Mouse (Mus musculus): ENCODE data around the gene Slc26a1.

The Slc26a1 gene

GRCm38 (mm10) chr5:108691152-108691551 is 15.8 kb upstream of the Slc26a1 start:
- no peak for DNase-seq

DNA sequence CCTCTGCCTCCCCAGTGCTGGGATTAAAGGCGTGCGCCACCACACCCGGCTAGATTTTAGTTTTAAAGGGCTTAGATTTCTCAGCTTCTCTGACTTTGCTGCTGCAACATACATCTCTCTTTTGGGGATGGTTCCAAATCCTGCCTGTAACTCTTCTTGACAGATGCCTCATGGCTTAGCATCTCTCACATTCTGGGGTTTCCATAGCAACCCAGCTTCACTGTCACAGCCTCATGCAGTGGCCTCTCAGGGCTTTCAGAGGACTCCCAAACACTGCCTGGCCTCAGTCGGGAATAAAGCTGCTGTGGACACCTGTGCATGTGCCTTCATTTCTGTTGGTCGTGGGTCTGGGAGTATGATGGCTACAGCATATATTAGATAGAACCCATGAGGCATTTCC is 13.7 kb upstream of the Slc26a1 start:
- DNase-seq, result no peak

- DNase-seq, result no peak
Measured at GRCm38 (mm10) chr5:108680871-108681270, 5.5 kb upstream of the Slc26a1 start.

DNA sequence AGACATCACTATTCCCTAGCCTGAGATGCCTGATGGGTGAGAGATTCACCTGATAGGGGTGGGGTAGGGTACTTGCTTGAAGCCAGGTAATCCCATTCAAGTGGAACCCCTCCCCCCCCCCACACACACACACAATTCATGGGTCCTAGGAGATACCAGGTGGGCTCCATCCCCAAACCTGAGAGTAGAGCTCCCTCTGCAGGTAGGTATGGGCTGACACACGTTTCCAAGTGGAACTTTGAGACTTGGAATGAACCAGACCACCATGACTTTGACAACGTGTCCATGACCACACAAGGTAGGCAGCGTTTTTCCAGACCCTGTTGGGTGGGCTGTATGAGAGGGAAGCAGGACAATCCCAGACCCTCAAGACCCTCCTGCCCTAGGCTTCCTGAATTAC is 4.5 kb upstream of the Slc26a1 start:
- no peak for DNase-seq

DNA sequence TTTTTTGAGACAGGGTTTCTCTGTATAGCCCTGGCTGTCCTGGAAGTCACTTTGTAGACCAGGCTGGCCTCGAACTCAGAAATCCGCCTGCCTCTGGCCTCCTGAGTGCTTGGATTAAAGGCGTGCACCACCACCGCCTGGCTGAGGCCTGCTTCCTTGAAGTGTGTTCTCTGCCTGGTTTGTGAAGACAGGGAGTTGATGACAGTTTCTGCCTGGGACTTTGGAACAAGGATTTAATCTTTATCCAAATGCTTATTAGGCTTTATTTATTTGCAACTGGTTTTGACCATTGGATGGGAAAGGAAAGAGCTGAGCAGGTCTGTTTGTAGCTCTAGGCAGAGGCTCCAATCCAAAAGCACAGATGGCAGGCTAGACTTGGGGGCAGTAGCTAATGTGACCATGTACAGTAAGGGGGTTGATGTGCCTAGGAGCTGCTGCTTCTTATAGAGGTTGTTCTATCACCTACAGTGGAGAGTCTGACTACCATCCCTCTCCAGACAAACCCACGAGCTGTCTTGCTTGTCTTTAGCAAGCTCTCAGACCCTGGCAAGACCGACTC is 3.0 kb upstream of the Slc26a1 start:
- peak; percentile 35 to 42 for DNase-seq

- peak; percentile 75 to 83 for DNase-seq
Measured at GRCm38 (mm10) chr5:108677605-108678295, 2.4 kb upstream of the Slc26a1 start.

DNA sequence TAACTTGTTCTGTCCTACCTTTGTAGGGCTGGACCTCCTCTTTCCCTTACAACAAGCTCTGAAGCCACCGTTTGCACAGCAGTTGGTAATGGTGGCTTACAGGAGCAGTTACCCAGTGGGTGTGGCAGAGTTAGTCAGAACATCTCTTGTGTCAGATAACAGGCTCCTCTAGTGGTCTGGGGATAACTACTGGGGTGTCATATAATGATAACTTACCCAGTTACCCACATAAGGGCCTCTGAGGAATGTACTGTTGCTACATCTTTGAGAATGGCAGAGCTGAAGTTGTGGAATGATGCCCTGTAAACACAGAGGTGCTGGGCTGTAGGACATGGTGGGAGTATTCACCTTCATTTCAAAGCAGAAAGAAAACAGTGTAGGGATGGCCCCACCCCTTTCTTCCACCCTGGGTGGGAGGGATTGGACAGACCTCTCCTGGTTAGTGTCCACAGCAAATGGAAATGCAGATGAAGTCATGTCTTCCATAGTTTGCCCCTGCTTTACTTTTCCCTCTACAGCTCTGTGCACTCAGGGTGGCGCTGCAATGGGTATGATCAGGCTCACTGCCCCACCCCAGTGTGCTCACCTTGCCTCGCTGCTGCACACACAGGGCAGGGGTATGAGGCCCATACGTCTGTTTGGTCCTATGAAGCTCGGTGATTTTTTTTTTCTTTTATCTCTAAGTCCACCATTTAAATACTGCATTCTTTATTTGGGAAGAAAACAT is 1.6 kb upstream of the Slc26a1 start:
- DNase-seq, result peak in 1 of 2 experiments; percentile 57

DNA sequence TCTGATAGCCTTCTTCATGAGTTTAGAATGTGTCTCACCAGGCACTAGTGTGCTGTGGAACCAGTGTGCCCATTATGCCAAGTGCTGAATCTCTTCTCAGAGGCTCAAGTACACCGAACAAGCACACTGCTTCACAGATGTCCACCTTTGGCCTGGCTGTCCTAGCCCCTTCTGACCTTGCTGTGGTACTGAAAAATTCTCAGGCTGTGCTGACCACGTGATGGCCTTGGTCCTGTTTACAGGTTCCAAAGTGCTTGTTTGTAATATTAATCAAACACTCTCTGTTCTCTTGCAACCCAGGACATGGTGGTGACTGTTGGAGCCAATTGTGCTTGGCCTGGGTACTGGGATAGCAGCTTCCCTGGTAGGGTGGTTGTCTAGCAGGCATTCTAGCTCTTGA is 745 bp downstream of the Slc26a1 start:
- no peak for DNase-seq

- DNase-seq, result no peak
Measured at GRCm38 (mm10) chr5:108671757-108672156, 3.6 kb downstream of the Slc26a1 start.

DNA sequence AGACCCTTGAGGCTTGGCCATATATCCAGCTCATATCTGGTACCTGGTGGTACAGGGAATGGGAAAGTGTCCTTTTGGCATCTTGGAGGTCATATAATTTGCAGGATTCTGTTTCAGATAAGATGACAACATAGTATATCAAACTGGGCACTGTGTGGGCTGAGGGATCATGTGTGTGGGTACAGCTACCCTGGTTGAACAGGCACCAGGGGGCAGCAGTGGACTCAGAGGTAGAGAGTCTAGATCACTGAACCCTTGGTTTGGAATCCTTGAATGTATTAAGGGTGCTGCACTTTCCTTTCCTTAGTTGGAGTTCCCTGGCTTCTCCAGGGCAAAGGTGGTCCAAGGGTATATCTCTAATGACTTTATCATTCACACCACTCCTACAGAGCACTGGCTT is 4.6 kb downstream of the Slc26a1 start:
- peak in 1 of 2 experiments; percentile 63 for DNase-seq

DNA sequence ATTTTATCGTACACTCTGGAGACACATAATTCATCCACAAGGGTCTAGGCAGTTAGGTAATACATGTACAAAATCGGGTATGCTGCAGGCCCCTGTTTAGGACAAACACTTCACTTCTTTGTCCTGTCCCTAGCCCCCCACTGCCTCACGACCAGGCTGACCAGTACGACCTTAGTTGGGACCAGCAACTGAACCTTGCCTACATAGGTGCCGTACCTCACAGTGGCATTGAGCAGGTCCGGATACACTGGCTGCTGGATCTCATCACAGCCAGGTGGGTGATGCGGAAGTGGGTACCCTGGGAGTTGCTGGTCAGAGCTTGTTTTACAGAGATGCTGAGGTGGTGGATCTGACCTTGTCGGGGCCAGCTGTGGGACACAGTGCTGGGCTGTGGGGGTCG is 5.4 kb downstream of the Slc26a1 start:
- DNase-seq, result no peak

DNA sequence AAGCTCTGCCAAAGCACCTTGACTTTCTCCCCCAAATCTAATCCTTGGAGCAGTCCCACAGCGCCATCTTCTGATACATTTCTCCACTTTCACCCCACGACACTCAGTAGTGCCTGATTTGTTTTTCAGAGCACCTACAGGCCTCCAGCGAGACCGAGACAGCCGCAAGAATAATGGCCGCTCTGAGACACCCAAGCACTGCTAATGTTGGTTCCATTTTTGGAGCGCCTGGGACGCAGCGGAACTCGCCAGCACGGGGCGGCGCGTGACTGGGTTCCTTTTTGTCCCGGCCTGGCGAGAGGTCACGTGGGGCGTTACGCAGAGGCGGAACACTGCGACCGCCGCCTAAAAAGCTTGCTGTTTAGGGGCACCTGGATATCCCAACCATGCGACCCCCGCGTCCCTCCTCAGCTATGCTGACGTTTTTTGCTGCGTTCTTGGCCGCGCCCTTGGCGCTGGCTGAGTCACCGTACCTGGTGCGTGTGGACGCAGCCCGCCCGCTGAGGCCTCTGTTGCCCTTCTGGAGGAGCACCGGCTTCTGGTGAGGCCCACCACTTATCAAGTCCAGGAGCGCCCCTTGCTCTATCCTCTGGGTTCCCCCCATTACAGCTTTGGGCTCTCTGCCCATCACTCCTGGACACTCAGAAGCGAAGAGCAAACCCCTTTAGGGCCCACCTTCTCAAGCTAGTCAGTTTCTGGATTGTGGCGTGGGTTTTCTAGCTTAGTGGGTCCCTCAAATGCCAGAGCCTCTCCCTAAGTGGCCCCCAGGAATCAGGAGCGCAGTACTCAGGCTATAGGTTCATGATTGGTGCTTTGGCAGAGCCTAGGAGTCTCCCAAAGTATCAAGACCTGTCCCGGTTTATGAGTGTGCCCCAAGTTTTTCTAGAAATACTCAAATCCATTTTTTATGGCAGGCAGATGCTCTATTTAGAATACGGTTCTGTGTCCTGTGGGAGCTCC is 6.1 kb downstream of the Slc26a1 start, which contains the start of gene Dgkq:
Gene Dgkq (minus strand): TSS at position 696 of the 960 bp plus-strand sequence.
- DNase-seq, result peak; percentile 92

- no peak for DNase-seq
Measured at GRCm38 (mm10) chr5:108668387-108668932, 6.9 kb downstream of the Slc26a1 start.

DNA sequence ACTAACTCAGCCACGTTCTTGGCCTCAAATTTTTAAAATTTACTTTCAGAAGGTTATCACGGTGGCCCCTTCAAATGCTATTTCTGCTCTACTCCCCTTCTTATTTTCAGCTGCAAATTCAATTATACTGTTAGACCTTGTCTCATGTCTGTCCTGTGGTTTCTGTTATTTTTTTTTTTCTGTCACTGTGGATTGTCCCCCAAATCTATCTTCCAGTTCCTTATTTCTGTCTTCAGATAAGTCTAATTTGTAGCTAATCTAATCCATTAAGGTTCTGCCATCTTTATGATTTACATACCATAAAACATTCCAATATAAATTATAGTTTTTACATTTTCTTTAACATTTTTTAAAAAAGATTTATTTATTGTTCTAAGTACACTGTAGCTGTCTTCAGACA is 8.0 kb downstream of the Slc26a1 start:
- DNase-seq, result no peak

GRCm38 (mm10) chr5:108665066-108665465 is 10.3 kb downstream of the Slc26a1 start:
- DNase-seq, result no peak

DNA sequence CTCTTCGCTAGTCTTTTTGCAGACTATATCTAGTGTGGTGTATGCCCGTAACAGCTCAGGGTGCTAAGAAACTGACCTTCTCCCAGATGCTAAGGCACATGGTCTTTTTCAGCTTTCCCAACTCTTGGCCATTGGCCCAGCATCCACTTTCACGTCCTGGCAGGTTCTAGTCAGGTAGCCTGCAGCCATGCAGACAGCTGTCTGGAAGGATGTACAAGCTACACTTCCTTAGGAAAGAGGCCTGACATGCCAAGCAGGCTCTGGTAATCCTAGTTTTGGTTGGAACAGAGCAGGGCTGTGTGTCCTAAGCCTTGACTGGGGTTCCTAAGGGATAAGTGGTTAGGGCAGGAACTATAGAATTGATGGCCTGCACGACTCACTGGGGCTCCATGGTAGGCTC is 12.6 kb downstream of the Slc26a1 start:
- DNase-seq, result no peak

- peak; percentile 92 to 96 for DNase-seq
Measured at GRCm38 (mm10) chr5:108660632-108661268, 14.6 kb downstream of the Slc26a1 start.

- peak in 1 of 2 experiments; percentile 38 for DNase-seq
Measured at GRCm38 (mm10) chr5:108659698-108660631, 15.4 kb downstream of the Slc26a1 start, which contains the start of gene Idua. Idua (plus strand) TSS chr5:108660331.

GRCm38 (mm10) chr5:108658611-108659010 is 16.8 kb downstream of the Slc26a1 start:
- no peak for DNase-seq

GRCm38 (mm10) chr5:108657406-108657805 is 18.0 kb downstream of the Slc26a1 start:
- DNase-seq, result no peak
